Mouse (Mus musculus) embryo, embryonic 9.5 days (tissue): ENCODE data around the gene Rps5.
"Not testable (repeated sequence)": the region's sequence is repeated elsewhere in the genome, so short reads cannot be mapped to it uniquely, and the experiment has no call there.

Experiments
- DNase-seq: peaks from one replicate; pipeline ENCODE4 v3.0.0-alpha.2; 2017; ENCODE audit errors: extremely low spot score

Rps5 gene

DNA sequence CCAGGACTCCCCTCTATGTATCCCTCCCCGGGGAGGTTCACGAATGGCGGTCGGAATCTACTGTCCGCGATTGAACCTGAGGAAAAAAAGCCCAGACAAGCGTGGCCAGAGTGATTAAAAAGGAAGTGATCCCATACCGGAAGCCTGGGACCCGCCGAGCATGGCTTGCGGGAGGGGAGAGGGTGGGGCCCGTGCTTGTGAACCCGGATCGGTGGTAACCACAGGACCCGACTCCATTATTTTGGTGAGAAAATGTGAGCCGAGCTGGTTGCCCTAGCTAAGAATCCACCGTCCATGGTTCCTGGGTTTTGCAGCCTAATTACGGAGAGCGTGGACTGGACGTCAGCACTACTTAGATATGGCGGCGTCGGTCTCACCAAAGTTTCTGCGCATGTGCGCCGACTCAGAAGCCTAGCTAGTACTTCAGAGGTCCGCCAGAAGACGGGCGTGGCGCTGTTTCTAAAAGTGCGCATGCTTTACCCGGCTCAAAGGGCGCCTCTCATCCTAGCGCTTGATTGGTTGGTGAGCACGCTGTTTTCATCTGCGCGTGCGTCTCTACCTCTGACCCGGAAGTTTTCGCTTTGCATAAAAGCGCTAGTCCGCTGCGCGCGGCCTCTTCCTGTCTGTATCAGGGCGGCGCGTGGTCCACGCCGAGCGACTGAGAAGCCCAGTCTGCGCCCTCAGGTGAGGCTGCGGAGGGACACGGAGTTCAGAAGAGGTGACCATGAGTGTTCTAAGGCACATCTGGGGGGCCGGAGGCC lies at the start of gene Rps5:
TSS of gene Rps5 (plus strand) at position 586 of the 761 bp plus-strand sequence.
- peak; percentile 96 for DNase-seq

DNA sequence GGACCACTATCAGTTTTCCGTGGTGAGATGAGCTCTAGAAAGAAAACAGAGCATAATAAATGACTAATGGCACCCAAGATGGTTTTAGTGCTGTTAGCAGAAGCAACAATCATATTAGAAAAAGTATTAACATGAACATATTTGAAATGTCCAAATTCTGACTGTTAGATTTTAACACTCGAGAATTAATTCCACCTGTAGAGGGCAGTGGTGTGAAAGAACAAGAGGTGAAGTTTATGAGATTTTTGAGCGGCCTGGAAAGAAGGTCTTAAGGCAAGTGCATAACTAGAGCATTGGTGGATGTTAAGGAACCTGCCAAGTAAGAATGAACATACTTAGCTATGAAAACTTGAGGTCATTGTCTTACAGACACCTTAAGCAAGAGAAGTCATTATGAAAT lies 47.8 kb upstream of the Rps5 start:
- DNase-seq: no peak

DNA sequence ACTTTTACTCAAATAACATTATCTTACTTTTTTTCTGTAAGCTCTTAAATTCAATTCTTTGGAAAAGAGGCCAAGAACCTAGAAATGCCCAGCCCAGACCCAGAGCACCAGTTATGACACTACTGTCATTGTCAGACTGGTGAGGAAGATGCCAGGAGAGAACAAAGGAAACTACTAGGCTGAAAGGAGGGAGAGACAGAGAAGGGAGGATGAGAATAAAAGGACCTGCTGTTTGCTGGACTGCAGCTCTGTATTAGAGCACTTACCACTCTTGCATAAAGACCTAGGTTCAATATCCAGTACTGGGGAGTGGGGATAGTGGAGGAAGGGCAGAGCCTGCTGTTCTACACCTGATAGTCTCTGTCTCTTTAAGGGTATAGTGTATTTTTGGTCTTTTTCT lies 42.1 kb upstream of the Rps5 start:
- no peak for DNase-seq

DNA sequence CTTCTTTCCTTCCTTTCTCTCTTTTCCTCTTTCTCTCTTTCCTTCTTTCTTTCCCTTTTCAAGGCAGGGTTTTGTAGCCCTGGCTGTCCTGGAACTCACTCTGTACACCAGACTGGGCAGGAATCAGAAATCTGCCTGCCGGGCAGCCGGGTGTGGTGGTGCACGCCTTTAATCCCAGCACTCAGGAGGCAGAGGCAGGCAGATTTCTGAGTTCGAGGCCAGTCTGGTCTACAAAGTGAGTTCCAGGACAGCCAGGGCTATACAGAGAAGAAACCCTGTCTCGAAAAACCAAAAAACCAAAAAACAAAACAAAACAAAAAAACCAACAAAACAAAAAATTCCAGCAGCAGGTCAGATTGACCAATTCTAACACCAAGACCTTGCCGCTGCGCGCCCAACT lies 41.6 kb upstream of the Rps5 start:
- DNase-seq: not testable (repeated sequence)

- peak; percentile 93 for DNase-seq
Measured at GRCm38 (mm10) chr7:12880911-12881660, 41.0 kb upstream of the Rps5 start, which contains the start of gene Zfp128. Gene Zfp128, plus strand, starts transcription at chr7:12881177.

DNA sequence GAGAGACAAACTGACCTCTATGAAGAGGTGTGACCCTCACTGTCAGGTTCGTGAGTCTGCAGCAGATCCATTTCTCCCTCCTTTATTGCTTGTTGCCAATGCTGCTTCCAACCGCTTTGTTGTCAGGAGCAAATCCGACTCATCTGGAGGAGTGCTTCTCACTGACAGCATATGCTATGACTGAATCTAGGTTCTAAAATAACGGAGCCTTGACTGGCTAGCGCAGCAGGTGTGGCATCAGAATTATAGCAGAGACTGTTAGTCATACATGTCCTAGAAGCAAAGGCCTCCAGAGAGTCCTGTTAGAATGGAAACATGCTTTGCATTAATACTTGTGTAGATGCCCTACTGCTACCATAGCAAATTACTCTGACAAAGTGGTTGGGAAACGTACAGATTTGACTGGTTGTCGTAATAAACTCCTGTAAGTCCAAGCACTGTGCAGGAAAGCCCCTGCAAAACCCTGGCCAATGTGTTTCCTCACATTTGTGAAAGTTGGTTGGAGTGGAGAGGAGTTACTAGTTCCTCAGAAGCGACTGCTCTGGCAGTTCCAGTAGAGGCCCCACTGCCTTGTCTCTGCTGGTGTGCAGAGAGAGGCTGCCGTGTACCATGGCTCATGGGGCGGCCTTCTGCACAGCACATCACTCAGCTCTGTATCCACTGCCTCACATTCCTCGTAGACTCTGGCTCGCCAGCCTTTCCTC lies 35.4 kb upstream of the Rps5 start:
- DNase-seq: no peak

DNA sequence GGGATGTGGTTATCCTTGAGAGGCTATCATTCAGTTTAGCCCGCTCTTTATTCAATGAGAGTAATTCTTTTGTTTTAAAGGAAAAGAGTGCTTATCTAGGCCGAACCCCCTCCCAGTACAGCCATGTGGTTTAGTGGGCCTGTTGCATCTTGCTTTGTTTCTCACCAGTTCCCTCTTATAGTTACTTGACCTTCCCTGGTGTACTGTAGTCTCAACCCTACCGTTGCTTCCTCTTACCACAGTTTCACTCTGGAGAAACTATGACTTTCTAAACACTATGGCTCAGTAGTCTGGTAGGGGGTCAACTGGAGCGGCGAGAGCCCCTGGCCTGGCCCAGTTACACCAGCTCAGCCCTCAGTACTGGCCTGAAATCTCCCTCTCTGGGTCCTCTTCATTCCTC lies 34.5 kb upstream of the Rps5 start:
- no peak for DNase-seq

- no peak for DNase-seq
Measured at GRCm38 (mm10) chr7:12890928-12891327, 31.2 kb upstream of the Rps5 start.

DNA sequence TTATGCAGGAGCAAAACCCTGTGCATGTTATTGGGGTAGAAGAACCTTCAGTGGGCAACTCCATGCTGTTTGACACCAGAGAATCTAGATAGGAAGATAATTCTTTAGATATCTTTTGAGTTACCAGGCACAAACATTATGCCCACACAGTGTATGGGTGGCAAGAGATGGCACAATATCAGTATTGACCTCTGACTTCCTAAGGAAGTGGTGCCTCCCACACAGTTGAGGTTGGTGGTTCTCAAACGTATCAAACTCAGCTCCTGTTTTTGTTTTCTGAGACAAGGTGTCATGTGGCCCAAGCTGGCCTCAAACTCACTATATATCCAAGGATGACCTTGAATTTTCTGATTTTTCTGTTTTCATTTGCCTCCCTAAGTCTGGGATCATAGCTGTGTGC lies 30.8 kb upstream of the Rps5 start:
- no peak for DNase-seq

GRCm38 (mm10) chr7:12897655-12898410 lies 24.3 kb upstream of the Rps5 start, which contains the start of gene Zscan22:
Gene Zscan22, plus strand, starts transcription at chr7:12897815.
- DNase-seq: peak; percentile 90

DNA sequence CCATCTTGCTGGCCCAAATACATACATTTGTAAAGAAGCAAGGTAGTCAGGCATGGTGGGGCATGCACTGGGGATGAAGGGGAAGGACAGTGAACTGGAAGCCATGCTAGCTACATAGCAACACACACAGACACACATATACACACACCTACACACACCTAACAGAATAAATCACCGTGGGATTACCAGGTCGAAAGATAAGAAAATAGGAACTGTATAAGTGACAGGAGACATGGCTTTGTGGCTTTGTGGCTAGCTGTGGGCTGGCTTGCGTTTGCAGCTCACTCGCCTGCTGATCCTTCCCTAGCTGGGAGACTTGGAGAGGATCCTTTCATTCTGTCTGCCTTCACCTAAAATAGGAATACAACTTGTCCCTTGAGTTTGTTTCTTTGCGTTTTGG lies 20.6 kb upstream of the Rps5 start:
- no peak for DNase-seq

DNA sequence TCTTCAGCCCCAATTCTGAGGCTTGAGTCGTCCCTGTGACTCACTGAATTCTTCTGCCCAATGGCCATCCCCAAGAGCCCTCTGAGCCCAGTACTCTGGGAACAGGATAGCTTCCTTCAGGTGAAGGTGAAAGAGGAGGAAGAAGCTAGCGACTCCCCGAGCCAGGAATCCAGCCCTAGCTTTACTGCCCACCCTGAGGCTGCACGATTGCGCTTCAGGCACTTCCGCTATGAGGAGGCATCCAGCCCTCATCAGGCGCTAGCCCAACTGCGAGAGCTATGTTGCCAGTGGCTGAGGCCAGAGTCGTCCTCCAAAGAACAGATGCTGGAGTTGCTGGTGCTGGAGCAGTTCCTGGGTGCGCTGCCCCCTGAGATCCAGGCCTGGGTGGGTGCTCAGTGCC lies 18.5 kb upstream of the Rps5 start:
- no peak for DNase-seq

- no peak for DNase-seq
Measured at GRCm38 (mm10) chr7:12905146-12905545, 16.9 kb upstream of the Rps5 start.

DNA sequence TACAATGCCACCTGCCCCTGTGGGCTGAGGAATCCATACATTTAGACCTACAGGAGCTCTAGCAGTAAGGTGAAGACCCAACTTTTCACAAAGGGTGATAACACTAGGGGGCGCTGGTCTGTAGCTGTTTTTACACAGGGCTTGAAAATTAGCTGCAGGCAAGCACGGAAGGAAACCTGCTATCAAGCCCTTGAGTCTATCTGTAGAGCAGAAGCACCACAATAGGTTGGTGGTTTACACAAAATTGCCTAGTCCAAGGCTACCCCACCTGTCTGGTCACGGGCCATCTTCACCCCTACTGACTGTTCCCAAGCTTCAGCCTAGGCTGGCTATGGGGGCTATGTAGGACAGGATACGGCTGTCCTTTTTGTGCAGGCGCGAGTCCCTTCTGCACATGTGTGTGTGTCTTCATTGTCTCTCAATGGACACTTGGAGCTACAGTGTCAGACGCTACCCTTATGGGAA lies 12.6 kb upstream of the Rps5 start:
- peak; percentile 71 for DNase-seq

- peak; percentile 71 for DNase-seq
Measured at GRCm38 (mm10) chr7:12910181-12910668, 11.9 kb upstream of the Rps5 start.

GRCm38 (mm10) chr7:12913556-12913955 lies 8.5 kb upstream of the Rps5 start:
- DNase-seq: no peak

GRCm38 (mm10) chr7:12920495-12920894 lies 1.6 kb upstream of the Rps5 start:
- DNase-seq: not testable (repeated sequence)

DNA sequence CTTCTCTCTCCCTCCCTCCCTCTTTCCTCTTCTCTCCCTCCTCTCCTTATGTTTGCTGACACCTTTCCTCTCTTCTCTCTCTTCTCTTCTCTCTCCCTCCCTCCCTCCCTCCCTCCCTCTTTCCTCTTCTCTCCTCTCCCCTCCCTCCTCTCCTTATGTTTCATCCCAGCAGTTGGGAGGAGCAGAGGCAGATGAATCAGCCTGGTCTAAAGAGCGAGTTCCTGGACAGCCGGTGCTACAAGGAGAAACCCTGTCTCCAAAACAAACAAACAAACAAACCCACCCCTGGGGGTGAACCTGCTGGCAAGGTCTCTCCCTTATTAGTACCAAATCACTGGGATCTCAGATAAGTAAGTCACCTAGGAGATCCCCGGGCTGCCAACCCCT lies 779 bp upstream of the Rps5 start:
- no peak for DNase-seq

GRCm38 (mm10) chr7:12922729-12923128 lies 639 bp downstream of the Rps5 start:
- DNase-seq: no peak

GRCm38 (mm10) chr7:12926316-12926715 lies 4.2 kb downstream of the Rps5 start:
- DNase-seq: no peak

DNA sequence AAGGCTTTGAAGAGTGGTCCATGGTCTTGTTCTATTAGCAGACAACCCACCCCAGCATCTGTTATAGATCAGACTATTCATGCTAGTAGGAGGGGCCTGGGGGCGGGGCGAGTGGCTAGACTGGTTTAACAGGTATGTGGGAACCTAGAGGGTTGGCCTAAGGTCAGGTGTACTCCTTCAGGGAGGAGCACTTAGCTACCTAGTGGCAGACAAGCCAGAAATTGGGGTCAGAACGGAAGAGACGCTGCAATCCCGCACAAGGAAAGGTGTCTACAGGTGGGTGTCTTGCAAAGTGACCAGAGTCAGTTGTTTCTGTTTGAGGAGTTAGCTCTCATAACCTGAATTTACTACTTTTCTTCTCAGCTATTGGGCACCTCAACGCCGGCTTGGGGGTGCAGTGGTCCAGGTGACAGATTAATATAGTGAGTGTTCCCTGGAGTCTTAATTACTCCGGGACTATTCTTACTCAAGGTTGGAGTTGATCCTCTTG lies 5.1 kb downstream of the Rps5 start, which contains the start of gene Rnf225:
TSS of gene Rnf225 (plus strand) at position 226 of the 490 bp plus-strand sequence.
- DNase-seq: peak; percentile 64
